Mouse (Mus musculus) heart, embryonic 16.5 days (tissue): Measurements from ENCODE around the gene Fbln7. TPM values are rescaled to one million over a fixed set of nuclear protein-coding genes. Genes with fewer than 3 reads are reported as not detected.
A peak's percentile ranks its signal among the peaks of the same experiment; 100 is the strongest.

ENCODE experiments used
- ATAC-seq: fragments of 200-750 bp; cut with Nextera tagmentation; replicated peaks from 2 replicates; pipeline ENCODE4 v1.8.0; 2017; ENCODE audit warnings: moderate number of reproducible peaks; ENCODE audit not compliant: insufficient read depth, low FRiP score; ENCODE audit errors: extremely low read depth
- H3K27ac ChIP-seq: fragments of 300-500 bp; sonication (generic); 2 replicates; pipeline ENCODE4 v1.5.1; 2014; ENCODE audit warnings: mild to moderate bottlenecking, low read length, control low read depth, moderate library complexity
- H3K27me3 ChIP-seq: fragments of 300-500 bp; sonication (generic); 2 replicates; pipeline ENCODE4 v1.6.1; 2014; ENCODE audit warnings: low read length, mixed read lengths; ENCODE audit not compliant: control insufficient read depth, insufficient read depth
- H3K36me3 ChIP-seq: fragments of 300-500 bp; sonication (generic); 2 replicates; pipeline ENCODE4 v1.6.1; 2014; ENCODE audit not compliant: control insufficient read depth, insufficient read depth
- H3K4me1 ChIP-seq: fragments of 300-500 bp; sonication (generic); 2 replicates; pipeline ENCODE4 v1.6.1; 2014; ENCODE audit warnings: low read length, mixed read lengths; ENCODE audit not compliant: control insufficient read depth, insufficient read depth
- H3K4me2 ChIP-seq: fragments of 300-500 bp; sonication (generic); 2 replicates; pipeline ENCODE4 v1.6.1; 2014; ENCODE audit warnings: low read depth, mild to moderate bottlenecking, control low read depth, low read length
- H3K4me3 ChIP-seq: fragments of 300-500 bp; sonication (generic); 2 replicates; pipeline ENCODE4 v1.5.1; 2014; ENCODE audit warnings: mild to moderate bottlenecking, control low read depth, low read length
- H3K9ac ChIP-seq: fragments of 300-500 bp; sonication (generic); 2 replicates; pipeline ENCODE4 v1.6.1; 2014; ENCODE audit warnings: low read length, control low read depth
- H3K9me3 ChIP-seq: fragments of 300-500 bp; sonication (generic); replicated peaks from 2 replicates; pipeline ENCODE4 v1.6.1; 2016; ENCODE audit warnings: low read length; ENCODE audit not compliant: control insufficient read depth
- WGBS: fragments of 180-500 bp; shearing (Covaris S2); extraction: QIAGEN DNeasy Blood & Tissue Kit; methylation state at CpG from one replicate; pipeline ENCODE4 v1.1.7; 2014; 5-methylcytosine and 5-hydroxymethylcytosine counted together
- microRNA-seq: library from miRNA; unstranded; fragments of <30 nt; microRNA quantifications from one replicate; pipeline ENCODE4, GENCODE M21; 2017
- polyA plus RNA-seq: library from polyadenylated mRNA; unstranded; fragments of >200 nt; fragmentation: Nextera tagmentation; extraction: Ambion mirVana; gene quantifications from 2 replicates; pipeline ENCODE4 v1.2.1, GENCODE M21; 2015

The Fbln7 gene
- polyA plus RNA-seq, 1 experiment from 2014 or later, result 1.6 TPM

DNA sequence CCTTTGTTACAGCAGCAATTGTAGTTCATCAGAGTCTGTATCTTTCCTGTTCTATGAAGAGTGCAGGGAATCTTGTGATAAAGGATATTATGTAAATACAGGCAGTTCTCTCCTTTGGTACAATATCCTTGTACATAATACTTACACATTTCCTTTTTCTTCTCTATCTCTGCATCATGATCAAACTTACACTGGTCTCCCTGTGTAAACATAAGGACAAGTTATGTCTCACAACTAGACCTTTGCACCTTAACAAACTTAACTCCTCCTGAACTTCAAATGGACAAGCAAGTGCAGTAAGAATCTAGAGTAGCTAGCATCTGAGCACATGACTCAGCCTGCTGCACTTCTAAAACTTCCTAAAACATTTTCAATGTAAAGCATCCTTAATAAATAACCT lies 67.9 kb downstream of the Fbln7 start:
- Histone ChIP-seq H3K36me3 (peaks cover 12% of the 10 kb centered on the region; the same call in 1 of the 2 replicates), H3K27ac (no peak overlapping the region), H3K27me3 (no peaks in the 10 kb centered on the region), H3K9me3 (no peaks in the 10 kb centered on the region), H3K4me2 (no peak overlapping the region), H3K9ac (no peak overlapping the region), H3K4me3 (no peak overlapping the region), H3K4me1 (no peaks in the 10 kb centered on the region)
- no peak for ATAC-seq

DNA sequence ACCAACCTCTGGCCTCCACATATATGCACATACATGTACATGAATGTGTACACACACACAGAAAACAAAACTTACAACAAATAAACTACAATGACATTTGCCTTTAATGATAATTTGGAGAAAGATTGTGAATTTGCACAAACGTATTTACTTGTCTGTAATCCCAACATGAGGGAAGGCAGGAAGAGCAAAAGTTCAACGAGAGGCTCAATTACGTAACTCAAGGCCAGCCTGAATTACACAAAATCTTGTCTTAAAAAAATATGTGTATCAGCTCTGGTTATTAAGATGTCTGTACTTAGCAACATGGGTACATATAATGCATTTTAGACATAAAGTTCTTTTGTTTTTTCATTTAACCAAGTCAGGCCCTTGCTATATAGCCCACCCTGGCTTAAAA lies 73.5 kb downstream of the Fbln7 start:
- 77% methylated on average over 3 of the region's 3 CpGs for WGBS

DNA sequence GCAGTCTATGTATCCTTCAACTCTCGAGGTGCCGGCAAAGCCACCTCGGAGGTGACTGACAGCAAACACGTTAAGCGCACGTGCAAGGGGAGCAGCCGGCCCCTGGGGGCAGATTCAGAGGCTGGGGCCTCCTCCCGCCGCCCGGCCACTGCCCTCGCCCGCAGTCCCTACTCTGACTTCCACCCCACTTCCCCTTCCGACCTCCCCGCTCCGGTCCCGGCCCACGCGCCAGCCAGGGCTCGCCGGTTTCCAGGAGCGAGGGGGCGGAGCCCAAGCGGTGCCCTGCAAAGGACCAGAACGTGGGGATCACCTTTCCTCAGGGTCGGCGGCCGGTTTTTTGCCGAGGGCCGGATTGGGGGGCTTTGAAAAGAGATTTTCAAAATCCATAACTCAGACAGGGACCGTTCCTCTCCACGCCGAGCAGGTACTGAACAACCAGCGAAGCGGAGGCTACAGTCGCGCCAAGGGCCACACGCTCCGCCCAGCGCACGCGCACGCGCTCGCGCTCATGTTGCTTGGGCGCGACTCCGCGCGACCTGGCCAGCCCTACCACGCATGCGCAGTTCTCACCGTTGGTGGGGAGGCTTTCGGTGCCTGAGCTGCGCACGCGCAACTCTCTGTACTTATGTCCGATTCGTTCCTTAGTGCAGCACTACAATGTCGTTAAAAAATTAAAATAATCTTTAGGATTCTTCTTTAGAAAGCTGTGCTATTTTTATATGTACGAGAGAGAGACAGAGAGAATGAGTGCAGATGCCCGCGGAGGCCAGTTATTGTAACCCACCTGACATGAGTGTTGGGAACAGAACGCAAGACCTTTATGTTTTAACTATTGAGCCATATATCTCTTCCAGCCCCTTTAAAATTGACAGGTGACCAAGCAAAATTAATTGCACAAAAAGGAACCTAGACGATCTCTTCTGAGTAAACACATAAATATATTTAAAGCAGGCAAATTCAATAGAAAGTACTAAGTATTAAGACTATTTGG lies 81.1 kb downstream of the Fbln7 start, which contains the start of gene Zc3h8:
Gene Zc3h8 (minus strand): TSS at position 540 of the 991 bp plus-strand sequence.
- peak within 1 kb of the TSS; percentile 88 for H3K27ac ChIP-seq
- no peaks in the 10 kb centered on the region; the same call in 1 of the 2 replicates for H3K36me3 ChIP-seq
- no peaks in the 10 kb centered on the region for H3K27me3 ChIP-seq
- ATAC-seq, result peak; percentile 94
- peaks cover 5% of the 10 kb centered on the region for H3K4me1 ChIP-seq
- peak within 1 kb of the TSS; percentile 79 for H3K9ac ChIP-seq
- peak within 1 kb of the TSS; percentile 82 for H3K4me3 ChIP-seq
- no peaks in the 10 kb centered on the region for H3K9me3 ChIP-seq
- H3K4me2 ChIP-seq, result peak within 1 kb of the TSS; percentile 79
- WGBS, result 2% methylated on average over 65 of the region's 65 CpGs

More for the DNA sequence above, 73.5 kb downstream of the Fbln7 start:
- H3K27me3 ChIP-seq, result no peaks in the 10 kb centered on the region
- no peak overlapping the region for H3K4me2 ChIP-seq
- H3K9me3 ChIP-seq, result no peaks in the 10 kb centered on the region
- peaks cover 4% of the 10 kb centered on the region for H3K36me3 ChIP-seq
- H3K27ac ChIP-seq, result no peak overlapping the region
- H3K4me1 ChIP-seq, result no peaks in the 10 kb centered on the region
- no peak overlapping the region for H3K9ac ChIP-seq
- H3K4me3 ChIP-seq, result no peak overlapping the region
- no peak for ATAC-seq

Small RNA genes within 50 kb of the gene (microRNA-seq; reads per million reads assigned to microRNA genes)
- not detected for gene Gm22859

Other genes starting within 250 kb of the Fbln7 start
- gene Anapc1, start 175.6 kb upstream of the Fbln7 start, polyA plus RNA-seq, result 32.8 and 38.2 TPM in 2 replicates
- 3.7 and 4.2 TPM in 2 replicates for gene Mertk, start 164.0 kb upstream of the Fbln7 start, polyA plus RNA-seq
- gene Tmem87b, start 44.9 kb upstream of the Fbln7 start, polyA plus RNA-seq, result 25.3 and 28.5 TPM in 2 replicates
- 5.2 and 5.5 TPM in 2 replicates for gene Zc3h8, start 81.1 kb downstream of the Fbln7 start, polyA plus RNA-seq
- gene Zc3h6, start 104.4 kb downstream of the Fbln7 start, polyA plus RNA-seq, result 0.89 and 1.3 TPM in 2 replicates
- gene Gm10762, start 104.7 kb downstream of the Fbln7 start, polyA plus RNA-seq, result 8.6 and 10.6 TPM in 2 replicates
- gene Vinac1, start 185.2 kb downstream of the Fbln7 start, polyA plus RNA-seq, result 0.09 and 0.10 TPM in 2 replicates
- gene Ttl, start 203.0 kb downstream of the Fbln7 start, polyA plus RNA-seq, result 7.0 and 8.4 TPM in 2 replicates
- 15.2 and 16.0 TPM in 2 replicates for gene Polr1b, start 238.0 kb downstream of the Fbln7 start, polyA plus RNA-seq